Mouse (Mus musculus) liver, embryonic 12.5 days (tissue): ENCODE results near the gene Casp4. TPM values are rescaled to one million over a fixed set of nuclear protein-coding genes. Genes with fewer than 3 reads are reported as not detected.

Experiments
- ATAC-seq: fragments of 200-750 bp; cut with Nextera tagmentation; 2 replicates; pipeline ENCODE4 v1.8.0; 2017; ENCODE audit warnings: moderate number of reproducible peaks, mild to moderate bottlenecking, moderate library complexity
- H3K27ac ChIP-seq: fragments of 300-500 bp; sonication (generic); 2 replicates; pipeline ENCODE4 v1.5.1; 2016; ENCODE audit warnings: mild to moderate bottlenecking
- H3K27me3 ChIP-seq: fragments of 300-500 bp; sonication (generic); replicated peaks from 2 replicates; pipeline ENCODE4 v1.6.1; 2016; ENCODE audit warnings: mild to moderate bottlenecking, moderate library complexity
- H3K36me3 ChIP-seq: fragments of 300-500 bp; sonication (generic); 2 replicates; pipeline ENCODE4 v1.6.1; 2016; ENCODE audit warnings: mild to moderate bottlenecking, moderate library complexity
- H3K4me1 ChIP-seq: fragments of 300-500 bp; sonication (generic); 2 replicates; pipeline ENCODE4 v1.6.1; 2016
- H3K4me2 ChIP-seq: fragments of 300-500 bp; sonication (generic); 2 replicates; pipeline ENCODE4 v1.6.1; 2016; ENCODE audit warnings: mild to moderate bottlenecking, moderate library complexity
- H3K4me3 ChIP-seq: fragments of 300-500 bp; sonication (generic); 2 replicates; pipeline ENCODE4 v1.5.1; 2016; ENCODE audit warnings: mild to moderate bottlenecking, moderate library complexity
- H3K9ac ChIP-seq: fragments of 300-500 bp; sonication (generic); 2 replicates; pipeline ENCODE4 v1.6.1; 2016; ENCODE audit warnings: mild to moderate bottlenecking, moderate library complexity
- H3K9me3 ChIP-seq: fragments of 300-500 bp; sonication (generic); replicated peaks from 2 replicates; pipeline ENCODE4 v1.6.1; 2016; ENCODE audit warnings: mild to moderate bottlenecking, moderate library complexity
- WGBS: fragments of 180-500 bp; shearing (Covaris S2); methylation state at CpG from one replicate; pipeline ENCODE4 v1.1.7; 2016; ENCODE audit not compliant: insufficient replicate concordance; 5-methylcytosine and 5-hydroxymethylcytosine counted together
- polyA plus RNA-seq: library from polyadenylated mRNA; unstranded; fragments of >200 nt; fragmentation: Nextera tagmentation; extraction: Ambion mirVana; gene quantifications from 2 replicates; pipeline ENCODE4 v1.2.1, GENCODE M21; 2016

Gene Casp4
- polyA plus RNA-seq, 1 experiment from 2014 or later = 0.61 TPM

DNA sequence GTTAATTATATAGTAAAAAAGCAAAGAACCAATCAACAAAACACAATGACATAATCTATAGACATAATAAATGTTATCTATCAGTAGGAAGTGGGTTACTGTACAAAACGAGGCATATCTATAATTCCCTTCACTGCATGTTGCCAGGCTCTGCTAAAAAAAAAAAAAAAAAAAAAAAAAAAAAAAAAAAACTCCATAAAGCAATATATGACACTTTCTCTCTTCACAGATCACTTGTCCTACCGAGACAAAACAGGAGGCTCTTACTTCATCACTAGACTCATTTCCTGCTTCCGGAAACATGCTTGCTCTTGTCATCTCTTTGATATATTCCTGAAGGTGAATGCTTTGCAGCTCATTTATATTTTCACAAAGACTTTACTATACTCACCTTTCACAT is 19.6 kb downstream of the Casp4 start:
- H3K9me3 ChIP-seq = no peaks in the 10 kb centered on the region
- H3K4me1 ChIP-seq = no peaks in the 10 kb centered on the region
- H3K36me3 ChIP-seq = no peaks in the 10 kb centered on the region
- H3K9ac ChIP-seq = no peak overlapping the region
- no peak overlapping the region for H3K27ac ChIP-seq
- 44% methylated on average over 3 of the region's 3 CpGs for WGBS
- no peak overlapping the region for H3K4me2 ChIP-seq
- no peak for ATAC-seq
- H3K4me3 ChIP-seq = no peak overlapping the region
- H3K27me3 ChIP-seq = no peaks in the 10 kb centered on the region

- no peaks in the 10 kb centered on the region for H3K4me1 ChIP-seq
- no peaks in the 10 kb centered on the region for H3K36me3 ChIP-seq
- no peak overlapping the region for H3K9ac ChIP-seq
- H3K4me2 ChIP-seq = no peak overlapping the region
- no peaks in the 10 kb centered on the region for H3K9me3 ChIP-seq
- no peak overlapping the region for H3K27ac ChIP-seq
- ATAC-seq = no peak
- no peaks in the 10 kb centered on the region for H3K27me3 ChIP-seq
- H3K4me3 ChIP-seq = no peak overlapping the region
These were observed 23.8 kb downstream of the Casp4 start for GRCm38 (mm10) chr9:5332441-5332840.

DNA sequence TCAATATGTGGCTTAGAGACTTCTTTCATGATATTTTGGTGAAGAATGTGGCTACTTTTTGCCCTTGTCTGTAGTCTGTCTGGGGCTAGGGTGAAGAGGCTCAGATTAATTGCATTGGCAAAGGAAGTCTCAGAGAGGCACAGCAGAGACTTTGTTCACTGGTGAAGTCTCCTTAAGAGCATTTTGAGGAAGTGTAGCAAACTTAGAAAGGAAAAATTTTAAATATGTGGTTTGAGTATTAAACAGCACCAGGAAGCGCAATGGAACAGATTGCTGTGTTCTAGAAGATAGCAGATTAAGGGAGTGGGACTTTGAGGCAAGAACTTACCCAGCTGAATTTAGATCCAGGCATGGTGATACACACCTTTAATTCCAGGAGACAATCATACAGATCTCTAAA is 24.8 kb downstream of the Casp4 start:
- H3K9ac ChIP-seq = no peak overlapping the region
- H3K9me3 ChIP-seq = no peaks in the 10 kb centered on the region
- 77% methylated on average over 1 of the region's 1 CpGs for WGBS
- no peak overlapping the region for H3K4me3 ChIP-seq
- no peak overlapping the region for H3K4me2 ChIP-seq
- H3K27ac ChIP-seq = no peak overlapping the region
- no peak for ATAC-seq
- no peaks in the 10 kb centered on the region for H3K4me1 ChIP-seq
- no peaks in the 10 kb centered on the region for H3K36me3 ChIP-seq
- H3K27me3 ChIP-seq = no peaks in the 10 kb centered on the region

DNA sequence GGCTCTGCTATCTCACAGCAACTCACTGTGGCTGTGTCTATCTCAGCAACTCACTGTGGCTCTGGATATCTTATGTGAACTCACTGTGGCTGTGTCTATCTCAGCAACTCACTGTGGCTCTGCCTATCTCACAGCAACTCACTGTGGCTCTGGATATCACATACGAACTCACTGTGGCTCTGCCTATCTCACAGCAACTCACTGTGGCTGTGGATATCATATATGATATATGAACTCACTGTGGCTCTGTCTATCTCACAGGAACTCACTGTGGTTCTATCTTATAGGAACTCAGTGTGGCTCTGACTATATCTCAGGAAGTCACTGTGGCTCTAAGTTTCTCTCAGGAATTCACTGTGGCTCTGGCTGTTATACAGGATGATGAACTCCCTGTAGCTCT is 34.5 kb downstream of the Casp4 start:
- no peaks in the 10 kb centered on the region for H3K36me3 ChIP-seq
- H3K27ac ChIP-seq = no peak overlapping the region
- no peaks in the 10 kb centered on the region for H3K4me1 ChIP-seq
- H3K9ac ChIP-seq = no peak overlapping the region
- H3K27me3 ChIP-seq = no peaks in the 10 kb centered on the region
- ATAC-seq = 0 out of 2 replicates have a peak, but pooled peaks have one; percentile 24
- H3K9me3 ChIP-seq = no peaks in the 10 kb centered on the region
- H3K4me3 ChIP-seq = no peak overlapping the region
- no peak overlapping the region for H3K4me2 ChIP-seq
- 29% methylated on average over 1 of the region's 1 CpGs for WGBS

DNA sequence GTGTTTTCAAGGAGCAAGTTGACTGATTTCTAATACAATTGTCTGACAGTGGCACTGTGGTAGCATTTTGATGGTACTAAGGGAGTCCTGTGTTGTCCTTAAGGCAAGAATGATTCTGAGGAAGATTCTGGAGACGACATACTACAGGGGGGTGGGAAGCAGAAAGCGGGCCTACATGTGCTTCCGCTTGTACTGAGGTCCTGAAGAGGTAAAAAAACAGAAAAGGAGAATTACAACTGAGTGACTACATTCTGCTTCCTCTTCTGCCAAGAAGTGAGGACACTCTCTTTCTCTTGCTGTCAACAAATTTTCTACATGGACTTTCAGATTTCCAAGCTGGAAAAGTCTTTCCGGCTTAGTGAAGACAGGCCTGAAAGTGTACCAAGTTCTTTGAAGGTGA is 35.5 kb downstream of the Casp4 start:
- WGBS = 71% methylated on average over 4 of the region's 4 CpGs
- no peaks in the 10 kb centered on the region for H3K36me3 ChIP-seq

DNA sequence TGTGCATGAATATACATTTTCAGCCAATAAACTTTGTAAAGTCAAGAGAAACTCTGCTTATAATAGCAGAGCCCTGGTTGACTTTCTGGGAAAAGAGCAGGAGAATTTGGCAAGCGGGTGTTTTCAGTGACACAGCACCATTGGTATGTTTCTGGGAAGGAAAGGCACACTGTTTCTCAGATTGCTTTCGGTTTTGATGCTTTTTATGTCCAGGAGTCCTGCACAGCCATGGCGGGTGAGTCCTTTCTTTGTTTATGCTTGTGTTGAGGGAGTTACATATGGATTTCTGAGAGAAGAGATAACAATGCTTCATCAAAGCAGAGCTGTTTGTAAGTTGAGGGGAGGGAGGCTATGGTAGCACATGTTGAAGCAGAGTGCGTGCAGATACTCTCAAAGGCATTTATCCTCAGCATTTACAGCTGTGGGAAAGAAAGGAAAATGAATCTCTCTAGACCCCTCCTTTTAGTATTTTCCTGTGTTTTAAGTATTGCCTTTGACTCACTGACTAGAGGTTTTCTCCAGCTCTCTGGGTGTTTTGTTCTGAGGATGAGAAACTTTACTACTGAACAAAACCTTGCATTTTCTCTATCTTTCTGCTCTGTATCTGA is 36.8 kb downstream of the Casp4 start, which contains the start of gene Casp12:
Casp12 (plus strand) TSS at position 140 of the 608 bp plus-strand sequence.
- Histone ChIP-seq H3K36me3 (no peaks in the 10 kb centered on the region), H3K27me3 (no peaks in the 10 kb centered on the region), H3K9me3 (no peaks in the 10 kb centered on the region), H3K4me3 (no peak within 1 kb of the TSS), H3K4me1 (no peaks in the 10 kb centered on the region), H3K4me2 (no peak within 1 kb of the TSS), H3K9ac (no peak within 1 kb of the TSS), H3K27ac (no peak within 1 kb of the TSS)
- no peak for ATAC-seq
- 55% methylated on average over 4 of the region's 4 CpGs for WGBS

More for the DNA sequence above, 35.5 kb downstream of the Casp4 start:
- ATAC-seq = no peak
- H3K27ac ChIP-seq = no peak overlapping the region
- no peak overlapping the region for H3K4me2 ChIP-seq
- no peaks in the 10 kb centered on the region for H3K27me3 ChIP-seq
- no peak overlapping the region for H3K4me3 ChIP-seq
- no peaks in the 10 kb centered on the region for H3K9me3 ChIP-seq
- H3K4me1 ChIP-seq = no peaks in the 10 kb centered on the region
- H3K9ac ChIP-seq = no peak overlapping the region

DNA sequence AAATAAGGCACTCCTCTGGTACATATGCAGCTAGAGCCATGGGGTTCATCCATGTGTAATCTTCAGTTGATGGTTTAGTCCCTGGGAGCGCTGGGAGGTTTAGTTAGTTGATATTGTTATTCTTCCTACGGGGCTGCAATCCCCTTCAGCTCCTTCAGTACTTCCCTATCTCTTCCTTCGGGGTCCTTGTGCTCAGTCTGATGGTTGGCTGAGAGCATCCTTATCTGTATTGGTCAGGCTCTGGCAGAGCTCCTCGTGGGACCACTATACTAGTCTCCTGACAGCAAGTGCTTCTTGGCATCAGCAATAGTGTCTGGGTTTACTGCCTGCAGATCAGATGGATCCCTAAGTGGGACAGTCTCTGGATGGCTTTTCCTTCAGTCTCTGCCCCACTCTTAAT is 38.8 kb downstream of the Casp4 start:
- H3K4me3 ChIP-seq = no peak overlapping the region
- WGBS = 28% methylated on average over 4 of the region's 4 CpGs
- ATAC-seq = no peak

DNA sequence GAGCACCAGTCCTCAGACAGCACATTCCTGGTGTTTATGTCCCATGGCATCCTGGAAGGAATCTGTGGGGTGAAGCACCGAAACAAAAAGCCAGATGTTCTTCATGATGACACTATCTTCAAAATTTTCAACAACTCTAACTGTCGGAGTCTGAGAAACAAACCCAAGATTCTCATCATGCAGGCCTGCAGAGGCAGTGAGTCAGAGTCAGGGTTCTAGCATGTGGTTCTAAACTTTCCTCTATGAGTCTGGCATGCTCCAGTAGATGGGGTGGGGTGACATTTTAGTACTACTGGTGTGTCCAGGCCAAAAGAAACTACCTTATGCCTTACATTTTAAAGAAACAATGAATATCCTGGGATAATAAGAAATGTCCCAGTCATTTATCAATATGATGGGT is 45.0 kb downstream of the Casp4 start:
- ATAC-seq = no peak
- H3K9me3 ChIP-seq = no peaks in the 10 kb centered on the region
- H3K27ac ChIP-seq = no peak overlapping the region
- no peak overlapping the region for H3K4me2 ChIP-seq
- H3K27me3 ChIP-seq = no peaks in the 10 kb centered on the region
- no peaks in the 10 kb centered on the region for H3K4me1 ChIP-seq
- H3K9ac ChIP-seq = no peak overlapping the region
- WGBS = 56% methylated on average over 2 of the region's 2 CpGs
- no peak overlapping the region for H3K4me3 ChIP-seq
- no peaks in the 10 kb centered on the region for H3K36me3 ChIP-seq

More for the DNA sequence above, 38.8 kb downstream of the Casp4 start:
- Histone ChIP-seq H3K9ac (no peak overlapping the region), H3K4me2 (no peak overlapping the region), H3K36me3 (no peaks in the 10 kb centered on the region), H3K27ac (no peak overlapping the region), H3K27me3 (no peaks in the 10 kb centered on the region), H3K9me3 (no peaks in the 10 kb centered on the region), H3K4me1 (no peaks in the 10 kb centered on the region)

DNA sequence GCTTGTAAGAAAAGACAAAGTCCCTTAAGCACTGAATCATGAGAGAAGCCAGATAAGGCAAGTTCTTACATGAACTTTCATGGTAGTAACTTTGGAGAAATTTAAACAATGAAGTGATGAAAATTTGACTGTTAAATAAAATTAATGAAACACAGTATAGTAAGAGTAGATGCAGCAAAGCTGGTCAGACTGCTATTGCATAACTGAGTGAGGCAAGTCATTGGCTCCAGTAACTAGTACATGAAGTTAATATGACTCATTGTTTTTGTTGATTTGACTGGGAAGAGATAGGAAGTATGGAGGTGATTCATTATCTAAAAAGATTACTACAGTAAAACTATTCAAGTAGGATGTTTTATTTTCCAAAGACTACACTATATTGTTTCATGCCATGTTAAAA is 48.2 kb downstream of the Casp4 start:
- H3K36me3 ChIP-seq = no peaks in the 10 kb centered on the region
- H3K27ac ChIP-seq = no peak overlapping the region
- no peaks in the 10 kb centered on the region for H3K4me1 ChIP-seq
- no peak for ATAC-seq
- no peak overlapping the region for H3K4me2 ChIP-seq
- no peak overlapping the region for H3K9ac ChIP-seq
- H3K4me3 ChIP-seq = no peak overlapping the region
- no peaks in the 10 kb centered on the region for H3K27me3 ChIP-seq
- H3K9me3 ChIP-seq = no peaks in the 10 kb centered on the region

Other genes with a start within 250 kb of the Casp4 start
- 1.5 and 2.1 TPM in 2 replicates for gene Casp1, start 10.3 kb upstream of the Casp4 start, polyA plus RNA-seq
- gene Casp12, start 36.6 kb downstream of the Casp4 start, polyA plus RNA-seq = 0.11 TPM in 1 of 2 replicates, not detected in the other